Mouse (Mus musculus) liver, postnatal 0 days (tissue): ENCODE measurements around the gene Pde7b.

Experiments used
- CTCF ChIP-seq: sonication (generic); IDR thresholded peaks from 2 replicates; pipeline ENCODE4 v1.5.1; 2016; ENCODE audit warnings: antibody characterized with exemption, low read depth
- EP300 ChIP-seq: IDR thresholded peaks from 2 replicates; pipeline ENCODE4 v1.6.1; 2016; ENCODE audit warnings: antibody characterized with exemption, low read depth, mild to moderate bottlenecking

GRCm38 (mm10) chr10:20590100-20590499, 134.8 kb downstream of the Pde7b start:
- TF ChIP-seq CTCF (no peak), EP300 (peak; percentile 60)
